Mouse (Mus musculus): Measurements from ENCODE around the gene Lmx1b.

DNA sequence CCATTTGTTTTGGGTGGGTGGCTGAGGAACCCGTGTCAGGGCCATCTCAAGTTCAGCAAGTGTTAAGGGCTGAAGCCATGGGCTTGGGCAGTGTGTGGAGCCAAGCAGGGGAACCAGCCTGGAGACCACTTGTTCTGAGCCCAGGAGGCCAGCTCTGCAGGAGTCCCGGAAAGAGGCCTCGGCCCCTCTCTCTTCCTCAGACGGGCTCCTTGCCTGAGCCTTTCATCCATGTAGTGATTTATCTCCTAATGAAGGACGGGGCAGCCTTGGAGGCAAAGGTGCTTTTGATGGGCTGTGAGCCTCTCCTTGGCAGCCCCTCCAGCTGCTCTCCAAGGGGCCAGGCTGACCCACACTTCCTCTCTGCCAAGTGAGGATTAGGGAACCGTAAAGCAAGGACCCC, 42.8 kb upstream of the Lmx1b start:
- TF ChIP-seq CTCF (IDR thresholded peaks at IDR 0.05; ENCODE audit: low read depth) = no peak
- no peak for TF ChIP-seq EP300 (IDR thresholded peaks at IDR 0.05; ENCODE audit: low read depth)
